Mouse (Mus musculus): ENCODE data around the gene Usp32. TPM values are rescaled to one million over a fixed set of nuclear protein-coding genes. Genes with fewer than 3 reads are reported as not detected.

The Usp32 gene
- total RNA-seq, 2 experiments from 2014 or later: 9.2 to 9.4 TPM

DNA sequence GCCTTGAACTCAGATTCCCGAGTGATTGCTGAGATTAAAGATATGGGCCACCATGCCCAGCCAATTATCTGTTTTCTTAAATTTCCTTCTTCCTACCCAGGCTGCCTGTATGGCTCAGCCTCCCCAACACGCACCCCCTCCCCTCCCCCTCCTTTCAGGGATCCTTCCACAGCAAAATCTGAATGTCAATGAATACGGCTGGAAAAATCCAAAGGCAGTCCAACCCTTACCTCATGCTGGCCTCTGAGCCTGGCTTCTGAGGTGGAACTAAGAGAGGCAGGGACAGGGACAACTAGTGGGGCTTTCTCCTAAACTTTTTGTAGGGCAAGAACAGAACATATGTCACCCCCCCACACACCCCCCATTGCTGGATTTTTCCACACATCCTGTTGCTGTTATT is 191.8 kb downstream of the Usp32 start:
- DNase-seq: no peak

DNA sequence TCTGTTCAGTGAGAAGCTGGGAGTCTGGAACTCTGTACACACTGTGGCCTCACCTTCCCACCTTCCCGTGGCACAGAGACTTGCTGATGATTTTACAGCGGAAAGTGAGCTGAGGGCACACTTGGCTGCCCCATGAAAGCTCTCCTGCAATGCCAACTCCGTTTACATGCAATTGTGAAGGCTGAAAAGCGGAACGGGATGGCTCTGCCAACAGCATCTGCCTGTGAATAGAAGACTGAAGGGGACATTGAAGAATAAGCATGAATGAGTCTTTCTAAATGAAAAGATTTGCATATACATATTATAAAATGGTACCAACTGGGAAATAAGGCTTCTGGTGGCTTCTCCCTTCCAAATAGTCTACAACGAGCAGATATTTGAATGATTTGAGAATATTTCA is 192.8 kb downstream of the Usp32 start:
- DNase-seq: no peak

DNA sequence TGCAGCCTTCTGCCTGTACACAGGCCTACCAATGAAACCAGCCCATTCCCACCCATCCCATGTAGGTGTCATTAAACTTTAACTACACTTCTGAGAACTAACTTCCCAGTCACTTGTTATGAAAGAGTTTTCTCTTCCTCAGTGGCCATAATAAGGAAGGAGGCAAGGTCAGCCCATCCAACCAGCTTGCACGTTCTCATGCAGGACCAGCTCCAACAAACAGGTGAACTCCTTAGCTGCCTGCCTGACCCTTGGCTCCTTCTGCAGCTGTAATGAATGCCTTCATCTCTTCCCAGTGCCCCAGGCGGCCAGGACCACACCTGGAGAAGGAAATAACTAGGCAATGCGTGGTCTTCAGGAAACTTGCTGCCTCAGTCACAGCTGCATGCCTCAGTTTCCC is 194.1 kb downstream of the Usp32 start:
- no peak for DNase-seq

DNA sequence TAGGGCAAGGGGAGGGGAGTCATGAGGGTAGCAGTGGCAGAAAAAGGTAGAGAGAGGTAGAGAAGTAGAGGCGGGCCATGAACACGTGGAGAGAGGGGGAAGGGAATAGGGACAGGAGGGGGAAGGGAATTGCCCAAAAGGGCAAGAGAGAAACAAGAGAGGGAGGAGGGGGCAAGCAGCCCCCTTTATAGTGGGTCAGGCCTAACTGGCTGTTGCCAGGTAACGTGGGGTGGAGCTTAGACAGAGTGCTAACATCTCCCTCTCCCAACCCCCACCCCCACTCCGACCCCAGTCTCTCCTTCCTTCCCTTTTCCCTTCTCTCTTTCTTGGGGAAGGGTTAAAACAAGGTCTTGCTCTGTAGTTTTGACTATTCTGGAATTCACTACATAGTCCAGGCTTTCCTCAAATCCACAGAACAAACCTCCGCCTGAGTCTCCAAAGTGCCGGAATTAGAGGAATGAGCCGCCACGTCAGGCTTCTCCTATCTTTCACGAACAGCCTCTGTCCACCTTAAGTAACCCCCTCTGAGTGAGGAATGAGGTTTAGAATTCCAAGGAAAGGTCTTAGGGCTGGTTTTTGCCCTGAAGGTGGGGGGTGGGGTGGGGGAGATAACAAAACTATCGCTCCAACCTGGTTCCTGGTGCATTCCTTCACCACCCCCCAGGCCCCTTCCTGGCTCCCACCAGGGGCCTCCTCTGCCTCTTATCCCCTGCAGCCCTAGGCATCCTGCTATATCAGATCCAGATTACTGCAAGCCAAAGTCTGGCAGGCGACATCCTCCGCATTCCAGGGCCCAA is 195.1 kb downstream of the Usp32 start:
- no peak for DNase-seq

DNA sequence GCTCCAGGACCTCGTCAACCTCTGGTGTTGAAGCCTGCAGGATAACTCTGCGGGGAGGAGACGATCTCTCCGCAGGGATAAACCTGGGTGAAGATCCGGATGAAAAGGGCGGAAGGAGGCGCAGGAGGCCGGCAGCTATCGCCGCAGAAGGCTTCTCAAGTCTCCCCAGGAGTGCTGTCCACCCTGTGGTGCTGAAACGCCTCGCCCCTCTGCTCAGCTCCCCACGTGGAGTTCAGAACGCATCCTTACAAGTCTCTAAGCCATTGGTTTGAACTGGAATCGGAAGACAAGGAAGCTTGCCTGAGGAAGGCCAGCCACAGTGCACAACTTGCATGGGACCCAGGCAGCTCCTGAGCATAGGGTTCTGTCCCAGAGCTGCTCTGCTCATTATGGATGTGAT is 196.0 kb downstream of the Usp32 start:
- DNase-seq: no peak

DNA sequence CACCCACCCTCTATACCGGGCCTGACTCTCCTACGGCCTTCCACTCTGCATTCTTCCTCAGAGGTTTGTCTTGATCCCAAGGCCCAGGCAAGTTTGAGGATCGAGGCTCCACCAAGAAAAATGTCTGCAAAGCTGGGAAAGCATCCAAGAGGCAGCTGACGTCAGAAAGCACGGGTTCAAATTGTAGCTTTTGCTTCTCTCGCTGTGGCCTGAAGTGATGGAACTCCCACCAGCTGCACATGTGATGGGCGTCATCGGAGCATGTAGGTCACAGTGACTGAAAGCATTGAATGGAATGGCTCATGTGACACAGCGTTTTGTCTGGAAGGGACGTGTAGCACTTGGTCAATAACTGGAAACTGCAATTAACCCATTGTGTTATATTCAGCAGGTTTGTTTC is 199.8 kb downstream of the Usp32 start:
- DNase-seq: no peak

DNA sequence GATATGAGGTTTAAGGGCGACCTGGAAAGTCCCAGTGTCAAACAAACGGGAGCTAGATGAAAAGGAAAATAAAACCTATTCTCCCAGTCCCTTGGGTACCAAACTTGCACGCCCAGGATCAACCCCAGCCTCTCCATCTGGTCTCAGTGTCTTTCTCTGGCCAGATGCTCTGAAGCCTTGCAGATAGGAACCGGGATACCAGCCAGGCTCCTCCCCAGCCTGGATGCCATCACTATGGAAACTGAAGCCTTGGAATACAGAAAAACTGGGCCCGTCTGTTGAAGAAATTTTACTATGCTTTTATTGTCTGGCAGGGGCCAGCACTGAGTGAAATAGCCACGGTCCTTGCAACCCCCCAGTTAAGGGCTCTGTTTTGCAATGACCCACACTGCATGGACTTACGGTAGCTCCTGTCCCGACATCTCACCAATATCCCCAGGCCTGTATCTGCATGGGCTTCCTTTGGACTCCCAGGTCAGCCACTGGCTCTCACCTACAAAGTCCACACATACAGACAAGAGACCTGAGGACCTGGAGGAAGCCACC is 200.4 kb downstream of the Usp32 start:
- no peak for DNase-seq

Other genes starting within 250 kb of the Usp32 start
- 10 to 100 TPM in 1 of 2 experiments, 1 to 10 TPM in 1; 9.6 to 10.2 TPM for gene Znhit3, start 223.8 kb downstream of the Usp32 start, total RNA-seq (2021)
- gene Car4, start 182.4 kb downstream of the Usp32 start, total RNA-seq (2021): 10 to 100 TPM; 10.2 to 13.5 TPM
- not detected for gene 1700125H20Rik, start 30.2 kb upstream of the Usp32 start, total RNA-seq (2021)
- 1 to 10 TPM; 7.4 to 8.9 TPM for gene Appbp2, start 95.0 kb upstream of the Usp32 start, total RNA-seq (2021)
- 1 to 10 TPM; 4.7 to 5.4 TPM for gene Ppm1d, start 171.1 kb upstream of the Usp32 start, total RNA-seq (2021)
- 10 to 100 TPM; 30.1 to 31.5 TPM for gene Bcas3, start 213.0 kb upstream of the Usp32 start, total RNA-seq (2021)